In genomic region chr2:54083861-54084736, GRCm38 (mm10) we compare ENCODE assay signal across 8 mouse cellular contexts. TPM values are rescaled to one million over a fixed set of nuclear protein-coding genes. Genes with fewer than 3 reads are reported as not detected.
DNase-seq lines count a peak whose midpoint lies in the region; ATAC-seq and TF ChIP-seq lines count a peak whose summit lies in the region.

No protein-coding gene starts in this region.

- peak overlapping the region; percentile 74 for H3K4me2 ChIP-seq in embryonic facial prominence, embryonic 11.5 days (ENCODE audit: low read depth, low read length)
- H3K4me2 ChIP-seq in intestine, embryonic 14.5 days (ENCODE audit: low read length), result peak overlapping the region; percentile 91

- H3K36me3 ChIP-seq in E14TG2a.4 (ENCODE audit: insufficient read depth, low read length), result no peaks in the 10 kb centered on the region
- no peaks in the 10 kb centered on the region for H3K36me3 ChIP-seq in embryonic facial prominence, embryonic 11.5 days (replicated peaks; ENCODE audit: control insufficient read depth, insufficient read depth, low read depth, low read length)
- no peaks in the 10 kb centered on the region for H3K36me3 ChIP-seq in intestine, embryonic 14.5 days (ENCODE audit: control insufficient read depth, insufficient read depth, low read length)

- 1% methylated on average over 29 of the region's 29 CpGs for WGBS in embryonic facial prominence, embryonic 11.5 days
- 4% methylated on average over 29 of the region's 29 CpGs for WGBS in intestine, embryonic 14.5 days

- H3K4me1 ChIP-seq in E14TG2a.4 (replicated peaks; ENCODE audit: low read depth, low read length), result peaks cover 19% of the 10 kb centered on the region
- H3K4me1 ChIP-seq in embryonic facial prominence, embryonic 11.5 days (ENCODE audit: control insufficient read depth, insufficient read depth, low read length), result no peaks in the 10 kb centered on the region
- H3K4me1 ChIP-seq in intestine, embryonic 14.5 days (replicated peaks; ENCODE audit: control insufficient read depth, insufficient read depth, low read length), result 0 out of 2 replicates have a peak, but pooled peaks cover 3% of the 10 kb centered on the region

- H3K9me3 ChIP-seq in E14TG2a.4 (ENCODE audit: low read length), result peaks cover 19% of the 10 kb centered on the region
- no peaks in the 10 kb centered on the region for H3K9me3 ChIP-seq in embryonic facial prominence, embryonic 11.5 days (replicated peaks; ENCODE audit: control insufficient read depth, low read length)
- H3K9me3 ChIP-seq in intestine, embryonic 14.5 days (ENCODE audit: control insufficient read depth, low read length), result no peaks in the 10 kb centered on the region

- H3K9ac ChIP-seq in embryonic facial prominence, embryonic 11.5 days (replicated peaks; ENCODE audit: low read length), result peak overlapping the region; percentile 48
- no peak overlapping the region for H3K9ac ChIP-seq in intestine, embryonic 14.5 days (ENCODE audit: low read length)

- TF ChIP-seq CTCF in E14TG2a.4 (conservative IDR thresholded peaks at IDR 0.05; ENCODE audit: low read length), result no peak

- DNase-seq in cerebellum, postnatal 10 days, result peak; percentile 57 to 61
- DNase-seq in cerebellum, adult 8-10 months, result no peak
- peak; percentile 50 for DNase-seq in embryonic facial prominence, embryonic 11.5 days (ENCODE audit: low spot score)
- peak; percentile 71 for DNase-seq in intestine, embryonic 14.5 days (ENCODE audit: low spot score)
- DNase-seq in mesoderm, embryonic 11.5 days (ENCODE audit: low read depth, low spot score), result peak; percentile 68
- no peak for DNase-seq in spleen, adult 12 weeks (ENCODE audit: low spot score)

- peaks cover 37% of the 10 kb centered on the region for H3K27me3 ChIP-seq in E14TG2a.4 (ENCODE audit: insufficient read depth, low read length)
- peaks cover 6% of the 10 kb centered on the region for H3K27me3 ChIP-seq in embryonic facial prominence, embryonic 11.5 days (ENCODE audit: control insufficient read depth, insufficient read depth, low read length)
- peaks cover 13% of the 10 kb centered on the region for H3K27me3 ChIP-seq in intestine, embryonic 14.5 days (replicated peaks; ENCODE audit: control insufficient read depth, insufficient read depth, low read length)

- peak; percentile 58 for ATAC-seq in embryonic facial prominence, embryonic 11.5 days (replicated peaks; ENCODE audit: insufficient number of reproducible peaks, low FRiP score, low TSS enrichment, low read depth)
- ATAC-seq in intestine, embryonic 14.5 days (replicated peaks; ENCODE audit: low FRiP score, low TSS enrichment, low read depth), result peak; percentile 42; the same call in 1 of the 2 replicates
- no peak for ATAC-seq in CD4-positive, CD25-positive, alpha-beta regulatory T cell, adult 4 months

- peak overlapping the region; percentile 77 for H3K4me3 ChIP-seq in E14TG2a.4 (replicated peaks; ENCODE audit: low read length)
- H3K4me3 ChIP-seq in embryonic facial prominence, embryonic 11.5 days (ENCODE audit: low read depth, low read length), result peak overlapping the region; percentile 38
- H3K4me3 ChIP-seq in intestine, embryonic 14.5 days (ENCODE audit: low read depth, low read length), result peak overlapping the region; percentile 46

- H3K27ac ChIP-seq in embryonic facial prominence, embryonic 11.5 days (replicated peaks; ENCODE audit: low read depth, low read length), result no peak overlapping the region
- no peak overlapping the region for H3K27ac ChIP-seq in intestine, embryonic 14.5 days (ENCODE audit: low read depth)

RNA-seq across cellular contexts. Expression of gene Rprm, which starts 1.3 kb away (rescaled TPM):
- 16.7 and 24.7 TPM in 2 replicates for polyA plus RNA-seq in embryonic facial prominence, embryonic 11.5 days (2014; fragmentation: Nextera tagmentation; extraction: Ambion mirVana)
- polyA plus RNA-seq in intestine, embryonic 14.5 days (2014; fragmentation: Nextera tagmentation; extraction: Ambion mirVana), result 2.3 and 2.5 TPM in 2 replicates
- not detected for polyA plus RNA-seq in CD4-positive, CD25-positive, alpha-beta regulatory T cell, adult 4 months (2017; shearing (Covaris generic))

Comparison
In these comparisons a context has a peak if more than half of its experiments do, and no peak if none do; other contexts are left out.
1. DNase-seq: peak in cerebellum, postnatal 10 days (2 of 2), embryonic facial prominence, embryonic 11.5 days (single experiment), intestine, embryonic 14.5 days (single experiment) and mesoderm, embryonic 11.5 days (single experiment); none in cerebellum, adult 8-10 months (single experiment) and spleen, adult 12 weeks (single experiment).
2. Peak in every context shown above with its lines, with median percentiles within 50 percentile points of each other: H3K4me3 ChIP-seq.